Mouse (Mus musculus) heart, adult 2 months (tissue): ENCODE measurements around the gene Tns3.

Experiments used
- CTCF ChIP-seq: fragments of 200-600 bp; IDR thresholded peaks from 2 replicates; pipeline ENCODE4 v1.8.1; 2022; ENCODE audit warnings: antibody characterized with exemption, mild to moderate bottlenecking, moderate library complexity
- EP300 ChIP-seq: fragments of 200-500 bp; IDR thresholded peaks from 2 replicates; pipeline ENCODE4 v1.6.1; 2011; ENCODE audit warnings: low read depth, low read length, control low read depth; ENCODE audit not compliant: insufficient read depth
- POLR2A ChIP-seq: fragments of 200-500 bp; IDR thresholded peaks from 2 replicates; pipeline ENCODE4 v1.6.1; 2011; ENCODE audit warnings: mild to moderate bottlenecking, low read depth, low read length, control low read depth; ENCODE audit not compliant: insufficient read depth

DNA sequence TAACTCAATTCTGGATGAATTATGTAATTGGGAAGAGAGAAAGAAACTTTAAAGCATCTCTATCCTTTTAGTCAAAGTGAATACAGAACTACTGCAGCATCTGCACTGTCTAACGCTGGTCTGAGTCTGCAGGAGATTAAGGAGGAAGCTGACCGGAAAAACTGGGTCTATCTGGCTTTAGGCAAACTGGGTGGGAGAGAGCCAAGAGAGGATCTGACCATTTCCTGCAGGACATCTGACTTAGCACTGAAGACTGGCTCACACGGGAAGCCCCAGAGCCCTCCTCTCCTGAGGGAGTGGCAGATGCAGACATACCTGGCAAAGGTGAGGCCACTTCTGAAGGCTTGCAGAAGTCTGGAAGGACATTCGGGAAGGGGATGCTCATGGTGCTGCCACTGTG lies 213.8 kb downstream of the Tns3 start:
- no peak for TF ChIP-seq CTCF
- TF ChIP-seq POLR2A = no peak
- TF ChIP-seq EP300 = no peak
